Mouse (Mus musculus) liver, postnatal 0 days (tissue): ENCODE measurements around the gene Agps. TPM values are rescaled to one million over a fixed set of nuclear protein-coding genes. Genes with fewer than 3 reads are reported as not detected.
A peak's percentile ranks its signal among the peaks of the same experiment; 100 is the strongest.

ENCODE experiments used
- ATAC-seq: fragments of 200-750 bp; cut with Nextera tagmentation; 2 replicates; pipeline ENCODE4 v1.8.0; 2017; ENCODE audit warnings: mild to moderate bottlenecking, moderate library complexity
- DNase-seq: peaks from one replicate; pipeline ENCODE4 v3.0.0-alpha.2; 2016
- H3K27ac ChIP-seq: fragments of 300-500 bp; sonication (generic); 2 replicates; pipeline ENCODE4 v1.5.1; 2014; ENCODE audit warnings: antibody characterized with exemption, moderate library complexity, mild to moderate bottlenecking, low read depth
- H3K27me3 ChIP-seq: fragments of 300-500 bp; sonication (generic); 2 replicates; pipeline ENCODE4 v1.6.1; 2014; ENCODE audit warnings: low read length, control low read depth, mixed read lengths; ENCODE audit not compliant: insufficient read depth
- H3K36me3 ChIP-seq: fragments of 300-500 bp; sonication (generic); replicated peaks from 2 replicates; pipeline ENCODE4 v1.6.1; 2014; ENCODE audit warnings: mild to moderate bottlenecking, control low read depth, low read length, moderate library complexity, mixed read lengths; ENCODE audit not compliant: insufficient read depth
- H3K4me1 ChIP-seq: fragments of 300-500 bp; sonication (generic); 2 replicates; pipeline ENCODE4 v1.6.1; 2014; ENCODE audit warnings: antibody characterized with exemption, mild to moderate bottlenecking, control low read depth; ENCODE audit not compliant: insufficient read depth
- H3K4me2 ChIP-seq: fragments of 300-500 bp; sonication (generic); 2 replicates; pipeline ENCODE4 v1.6.1; 2014; ENCODE audit warnings: low read depth, mild to moderate bottlenecking, low read length, moderate library complexity, mixed read lengths
- H3K4me3 ChIP-seq: fragments of 300-500 bp; sonication (generic); 2 replicates; pipeline ENCODE4 v1.5.1; 2014; ENCODE audit warnings: low read depth, low read length
- H3K9ac ChIP-seq: fragments of 300-500 bp; sonication (generic); replicated peaks from 2 replicates; pipeline ENCODE4 v1.6.1; 2014; ENCODE audit warnings: mild to moderate bottlenecking, moderate library complexity
- H3K9me3 ChIP-seq: fragments of 300-500 bp; sonication (generic); 2 replicates; pipeline ENCODE4 v1.6.1; 2016; ENCODE audit warnings: mild to moderate bottlenecking, control low read depth, low read length, mixed read lengths
- CTCF ChIP-seq: sonication (generic); IDR thresholded peaks from 2 replicates; pipeline ENCODE4 v1.5.1; 2016; ENCODE audit warnings: antibody characterized with exemption, low read depth
- EP300 ChIP-seq: IDR thresholded peaks from 2 replicates; pipeline ENCODE4 v1.6.1; 2016; ENCODE audit warnings: antibody characterized with exemption, low read depth, mild to moderate bottlenecking
- WGBS: fragments of 180-500 bp; shearing (Covaris S2); extraction: QIAGEN DNeasy Blood & Tissue Kit; methylation state at CpG from one replicate; pipeline ENCODE4 v1.1.7; 2014; ENCODE audit not compliant: insufficient replicate concordance; 5-methylcytosine and 5-hydroxymethylcytosine counted together
- polyA plus RNA-seq: library from polyadenylated mRNA; unstranded; fragments of >200 nt; fragmentation: Nextera tagmentation; extraction: Ambion mirVana; gene quantifications from 2 replicates; pipeline ENCODE4 v1.2.1, GENCODE M21; 2015

The Agps gene
- polyA plus RNA-seq, 1 experiment from 2014 or later, result 5.7 TPM

- Histone ChIP-seq H3K9me3 (no peaks in the 10 kb centered on the region), H3K9ac (no peak overlapping the region), H3K27me3 (no peaks in the 10 kb centered on the region), H3K36me3 (no peaks in the 10 kb centered on the region), H3K4me1 (no peaks in the 10 kb centered on the region), H3K27ac (no peak overlapping the region), H3K4me3 (no peak overlapping the region), H3K4me2 (no peak overlapping the region)
- no peak for TF ChIP-seq CTCF
- TF ChIP-seq EP300, result no peak
- 72% methylated on average over 13 of the region's 13 CpGs for WGBS
- no peak for ATAC-seq
- DNase-seq, result no peak
Observed at GRCm38 (mm10) chr2:75814880-75815279, 17.1 kb upstream of the Agps start.

- Histone ChIP-seq H3K9me3 (no peaks in the 10 kb centered on the region), H3K4me3 (no peak overlapping the region), H3K4me1 (no peaks in the 10 kb centered on the region), H3K9ac (no peak overlapping the region), H3K27me3 (no peaks in the 10 kb centered on the region), H3K4me2 (no peak overlapping the region), H3K36me3 (no peaks in the 10 kb centered on the region), H3K27ac (no peak overlapping the region)
- WGBS, result 64% methylated on average over 8 of the region's 8 CpGs
- DNase-seq (no peak), ATAC-seq (no peak)
- no peak for TF ChIP-seq EP300
- no peak for TF ChIP-seq CTCF
Observed at GRCm38 (mm10) chr2:75815521-75815920, 16.5 kb upstream of the Agps start.

- H3K4me1 ChIP-seq, result no peaks in the 10 kb centered on the region
- no peak for DNase-seq
Observed at GRCm38 (mm10) chr2:75816673-75817072, 15.3 kb upstream of the Agps start.

GRCm38 (mm10) chr2:75818719-75819118 is 13.3 kb upstream of the Agps start:
- no peak overlapping the region for H3K4me2 ChIP-seq
- H3K4me1 ChIP-seq, result peaks cover 5% of the 10 kb centered on the region
- no peaks in the 10 kb centered on the region for H3K9me3 ChIP-seq
- TF ChIP-seq EP300 (no peak), CTCF (no peak)
- peak overlapping the region; percentile 46 for H3K27ac ChIP-seq
- H3K36me3 ChIP-seq, result no peaks in the 10 kb centered on the region
- no peak overlapping the region for H3K9ac ChIP-seq
- H3K27me3 ChIP-seq, result no peaks in the 10 kb centered on the region
- WGBS, result 61% methylated on average over 7 of the region's 7 CpGs
- ATAC-seq (no peak), DNase-seq (no peak)
- no peak overlapping the region for H3K4me3 ChIP-seq

More at GRCm38 (mm10) chr2:75816673-75817072, 15.3 kb upstream of the Agps start:
- Histone ChIP-seq H3K9me3 (no peaks in the 10 kb centered on the region), H3K36me3 (no peaks in the 10 kb centered on the region), H3K4me3 (no peak overlapping the region), H3K27ac (no peak overlapping the region), H3K27me3 (no peaks in the 10 kb centered on the region), H3K4me2 (no peak overlapping the region), H3K9ac (no peak overlapping the region)
- 77% methylated on average over 6 of the region's 6 CpGs for WGBS
- TF ChIP-seq EP300, result no peak
- TF ChIP-seq CTCF, result no peak
- ATAC-seq, result no peak

- WGBS, result 76% methylated on average over 3 of the region's 3 CpGs
- no peak overlapping the region for H3K4me3 ChIP-seq
- H3K9ac ChIP-seq, result no peak overlapping the region
- TF ChIP-seq CTCF (no peak), EP300 (no peak)
- H3K4me1 ChIP-seq, result peaks cover 6% of the 10 kb centered on the region
- H3K36me3 ChIP-seq, result no peaks in the 10 kb centered on the region
- ATAC-seq, result no peak
- H3K27me3 ChIP-seq, result no peaks in the 10 kb centered on the region
- H3K27ac ChIP-seq, result no peak overlapping the region
- no peak for DNase-seq
- no peak overlapping the region for H3K4me2 ChIP-seq
- no peaks in the 10 kb centered on the region for H3K9me3 ChIP-seq
Observed at GRCm38 (mm10) chr2:75819796-75820195, 12.2 kb upstream of the Agps start.

GRCm38 (mm10) chr2:75821971-75822751 is 9.8 kb upstream of the Agps start:
- DNase-seq (no peak), ATAC-seq (no peak)
- H3K9ac ChIP-seq, result no peak overlapping the region
- H3K4me3 ChIP-seq, result no peak overlapping the region
- no peaks in the 10 kb centered on the region for H3K36me3 ChIP-seq
- peaks cover 10% of the 10 kb centered on the region for H3K4me1 ChIP-seq
- H3K4me2 ChIP-seq, result no peak overlapping the region
- H3K27me3 ChIP-seq, result no peaks in the 10 kb centered on the region
- WGBS, result 73% methylated on average over 13 of the region's 13 CpGs
- TF ChIP-seq CTCF, result no peak
- no peak for TF ChIP-seq EP300
- H3K27ac ChIP-seq, result no peak overlapping the region
- no peaks in the 10 kb centered on the region for H3K9me3 ChIP-seq
